Mouse (Mus musculus): ENCODE results near the gene Brip1. TPM values are rescaled to one million over a fixed set of nuclear protein-coding genes. Genes with fewer than 3 reads are reported as not detected.

Gene Brip1
- polyA plus RNA-seq, 1 experiment from 2014 or later: 0.60 TPM

DNA sequence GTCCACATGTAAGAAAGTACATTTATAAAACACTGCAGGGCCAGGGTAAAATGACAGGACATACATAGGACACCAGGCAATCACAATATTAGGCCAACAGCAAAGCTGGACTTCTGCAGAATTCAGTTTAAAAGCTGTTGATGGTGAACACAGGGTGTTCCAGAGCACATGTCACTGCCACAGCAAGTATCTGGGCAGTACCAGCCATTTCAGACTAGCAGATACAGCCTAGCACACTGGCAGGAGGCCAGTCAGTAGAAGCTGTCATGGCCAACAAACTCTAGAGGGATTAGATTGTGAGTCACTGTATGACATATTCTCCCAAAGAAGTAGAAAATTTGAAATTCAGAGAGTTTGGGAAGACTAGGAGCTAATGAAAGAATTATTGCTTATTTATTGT lies 94.4 kb downstream of the Brip1 start:
- no peaks in the 10 kb centered on the region for H3K9me3 ChIP-seq (replicated peaks)
- no peaks in the 10 kb centered on the region for H3K4me1 ChIP-seq
- ATAC-seq (ENCODE audit: low FRiP score): no peak
- no peaks in the 10 kb centered on the region for H3K36me3 ChIP-seq
- H3K4me2 ChIP-seq: no peak overlapping the region
- H3K27ac ChIP-seq (replicated peaks): no peak overlapping the region
- no peak overlapping the region for H3K9ac ChIP-seq (replicated peaks)
- no peak overlapping the region for H3K4me3 ChIP-seq (replicated peaks)
- no peaks in the 10 kb centered on the region for H3K27me3 ChIP-seq (replicated peaks)

DNA sequence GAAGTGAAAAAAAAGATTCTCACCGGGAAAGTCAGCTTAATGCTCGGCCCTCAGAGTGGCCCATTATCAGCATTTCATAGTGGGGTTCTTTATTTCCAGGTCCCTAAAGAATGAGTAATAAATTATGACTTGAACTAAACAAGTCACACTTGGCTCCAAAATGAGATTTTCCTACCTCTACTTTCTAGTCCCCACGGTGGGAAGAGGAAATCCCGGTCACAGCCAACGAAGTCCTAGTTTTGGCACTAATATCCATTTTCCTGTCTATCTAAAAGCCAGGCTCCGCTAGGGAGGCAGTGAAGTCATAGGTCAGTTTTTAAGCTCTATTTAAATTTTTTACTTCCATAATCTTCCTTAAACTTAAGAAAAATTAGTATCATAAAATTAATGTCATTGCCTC lies 99.8 kb downstream of the Brip1 start:
- H3K36me3 ChIP-seq: no peaks in the 10 kb centered on the region; the same call in 1 of the 2 replicates
- no peak overlapping the region for H3K27ac ChIP-seq (replicated peaks)
- H3K27me3 ChIP-seq (replicated peaks): no peaks in the 10 kb centered on the region
- no peaks in the 10 kb centered on the region for H3K4me1 ChIP-seq
- ATAC-seq (ENCODE audit: low FRiP score): no peak
- H3K4me3 ChIP-seq (replicated peaks): no peak overlapping the region
- H3K4me2 ChIP-seq: no peak overlapping the region
- WGBS: 74% methylated on average over 6 of the region's 6 CpGs
- H3K9me3 ChIP-seq (replicated peaks): no peaks in the 10 kb centered on the region
- H3K9ac ChIP-seq (replicated peaks): no peak overlapping the region

DNA sequence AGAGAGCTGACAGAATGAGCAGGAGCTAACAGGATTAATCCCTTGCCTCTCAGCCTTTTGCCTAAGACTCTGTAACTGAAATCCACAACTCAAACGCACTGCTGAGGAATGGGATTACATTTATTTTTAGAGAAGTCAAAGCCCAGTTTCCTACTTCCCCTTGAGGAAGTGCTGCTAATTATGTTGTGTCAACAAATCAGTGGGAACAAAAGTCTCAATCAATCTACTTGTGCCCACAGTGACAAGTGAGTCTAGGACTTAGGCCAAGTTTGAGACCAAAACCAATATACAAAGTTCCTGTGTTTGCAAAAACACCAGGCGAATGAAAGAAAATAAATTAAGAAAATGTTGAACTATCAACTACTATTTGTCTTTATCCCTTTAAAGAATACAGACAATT lies 101.7 kb downstream of the Brip1 start:
- 72% methylated on average over 2 of the region's 2 CpGs for WGBS
- H3K9ac ChIP-seq (replicated peaks): no peak overlapping the region

DNA sequence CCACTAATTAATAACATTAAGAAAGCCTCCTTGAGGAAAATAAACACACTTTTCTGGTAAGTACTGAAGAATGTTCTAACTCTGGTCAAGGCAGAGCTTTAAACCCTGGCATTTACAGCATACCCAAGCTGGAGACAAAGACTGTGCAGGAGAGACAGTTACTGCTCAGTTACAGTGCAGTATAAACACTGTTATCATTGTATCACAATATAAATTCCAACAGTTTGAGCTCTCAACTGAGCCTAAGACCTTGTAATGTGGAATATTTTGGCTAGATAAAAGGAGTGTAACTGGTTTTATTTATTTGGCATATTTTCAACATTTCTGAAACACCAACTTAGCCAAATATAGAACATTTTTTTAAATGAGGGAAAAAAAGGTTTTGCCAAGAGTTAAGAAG lies 112.2 kb downstream of the Brip1 start:
- Histone ChIP-seq H3K9me3 (replicated peaks) (no peaks in the 10 kb centered on the region), H3K4me1 (no peaks in the 10 kb centered on the region), H3K9ac (replicated peaks) (no peak overlapping the region), H3K4me3 (replicated peaks) (no peak overlapping the region), H3K36me3 (no peaks in the 10 kb centered on the region), H3K4me2 (no peak overlapping the region), H3K27ac (replicated peaks) (no peak overlapping the region), H3K27me3 (replicated peaks) (no peaks in the 10 kb centered on the region)
- ATAC-seq (ENCODE audit: low FRiP score): no peak

More for the DNA sequence above, 101.7 kb downstream of the Brip1 start:
- Histone ChIP-seq H3K4me1 (no peaks in the 10 kb centered on the region), H3K4me2 (no peak overlapping the region), H3K9me3 (replicated peaks) (no peaks in the 10 kb centered on the region), H3K27ac (replicated peaks) (no peak overlapping the region), H3K4me3 (replicated peaks) (no peak overlapping the region), H3K27me3 (replicated peaks) (no peaks in the 10 kb centered on the region), H3K36me3 (no peaks in the 10 kb centered on the region; the same call in 1 of the 2 replicates)
- no peak for ATAC-seq (ENCODE audit: low FRiP score)

DNA sequence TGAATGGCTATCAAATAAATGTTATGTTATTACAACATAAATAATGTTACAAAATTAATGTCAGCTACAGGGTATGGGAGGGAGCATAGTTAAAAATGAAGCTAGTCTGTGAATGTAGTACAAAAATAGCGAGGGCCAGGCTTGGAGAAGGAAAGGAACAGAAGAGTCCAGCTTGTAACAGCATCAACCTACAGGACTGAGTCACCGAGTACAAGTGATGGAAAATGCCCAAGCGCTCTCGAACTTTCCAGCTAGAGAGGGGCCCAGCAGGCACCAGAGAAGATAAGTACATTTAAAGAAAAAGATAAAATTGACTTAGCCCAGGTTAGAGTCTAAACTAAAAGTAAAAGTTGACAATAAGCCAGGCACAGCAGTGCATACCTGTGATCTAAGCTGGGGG lies 116.5 kb downstream of the Brip1 start:
- Histone ChIP-seq H3K27me3 (replicated peaks) (no peaks in the 10 kb centered on the region), H3K9me3 (replicated peaks) (no peaks in the 10 kb centered on the region), H3K4me3 (replicated peaks) (no peak overlapping the region), H3K9ac (replicated peaks) (no peak overlapping the region), H3K4me2 (no peak overlapping the region), H3K36me3 (no peaks in the 10 kb centered on the region), H3K4me1 (no peaks in the 10 kb centered on the region), H3K27ac (replicated peaks) (no peak overlapping the region)
- WGBS: 90% methylated on average over 4 of the region's 4 CpGs
- no peak for ATAC-seq (ENCODE audit: low FRiP score)

DNA sequence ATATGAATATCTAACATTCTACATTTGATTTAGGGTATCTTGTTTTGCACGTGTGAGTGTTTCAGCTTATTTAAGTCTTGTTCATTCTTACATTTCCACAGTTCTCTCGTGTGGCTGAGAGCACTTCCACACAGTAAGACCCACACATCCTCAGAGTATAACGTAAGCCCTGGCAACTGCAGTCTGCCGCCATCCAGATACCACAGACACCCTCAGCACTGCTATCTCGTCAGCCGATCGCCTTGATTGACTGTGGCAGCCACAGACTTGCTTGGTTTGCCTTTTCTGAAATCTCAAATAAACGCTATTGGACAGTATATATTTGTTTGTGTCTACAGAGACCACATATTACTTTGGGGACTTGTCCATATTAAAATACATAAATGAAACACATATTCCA lies 123.0 kb downstream of the Brip1 start:
- H3K9ac ChIP-seq (replicated peaks): no peak overlapping the region
- H3K9me3 ChIP-seq (replicated peaks): no peaks in the 10 kb centered on the region
- H3K27me3 ChIP-seq (replicated peaks): no peaks in the 10 kb centered on the region
- ATAC-seq (ENCODE audit: low FRiP score): no peak
- H3K4me1 ChIP-seq: no peaks in the 10 kb centered on the region
- H3K27ac ChIP-seq (replicated peaks): no peak overlapping the region
- no peaks in the 10 kb centered on the region for H3K36me3 ChIP-seq
- H3K4me3 ChIP-seq (replicated peaks): no peak overlapping the region
- WGBS: 86% methylated on average over 8 of the region's 8 CpGs
- no peak overlapping the region for H3K4me2 ChIP-seq

DNA sequence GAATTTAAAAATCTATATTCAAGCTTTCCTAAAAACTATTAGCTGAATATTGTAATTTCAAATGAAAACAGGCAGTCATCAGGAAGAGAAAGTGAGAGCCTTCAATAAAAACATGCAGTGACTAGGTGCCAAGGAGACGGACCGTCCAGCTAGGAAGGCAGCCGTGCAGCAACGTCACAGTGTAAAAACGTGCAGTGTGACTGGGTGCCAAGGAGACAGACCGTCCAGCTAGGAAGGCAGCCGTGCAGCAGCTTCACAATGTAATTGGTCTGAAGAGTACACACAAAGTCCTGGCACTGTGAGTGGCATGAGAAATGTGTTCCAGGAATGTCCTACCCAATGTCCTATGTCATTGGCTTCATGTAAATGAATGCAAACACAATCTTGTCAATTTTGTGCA lies 124.0 kb downstream of the Brip1 start:
- Histone ChIP-seq H3K4me3 (replicated peaks) (no peak overlapping the region), H3K36me3 (no peaks in the 10 kb centered on the region), H3K27me3 (replicated peaks) (no peaks in the 10 kb centered on the region), H3K27ac (replicated peaks) (no peak overlapping the region), H3K9ac (replicated peaks) (no peak overlapping the region), H3K4me1 (no peaks in the 10 kb centered on the region), H3K4me2 (no peak overlapping the region), H3K9me3 (replicated peaks) (no peaks in the 10 kb centered on the region)
- ATAC-seq (ENCODE audit: low FRiP score): no peak
- 72% methylated on average over 7 of the region's 7 CpGs for WGBS

DNA sequence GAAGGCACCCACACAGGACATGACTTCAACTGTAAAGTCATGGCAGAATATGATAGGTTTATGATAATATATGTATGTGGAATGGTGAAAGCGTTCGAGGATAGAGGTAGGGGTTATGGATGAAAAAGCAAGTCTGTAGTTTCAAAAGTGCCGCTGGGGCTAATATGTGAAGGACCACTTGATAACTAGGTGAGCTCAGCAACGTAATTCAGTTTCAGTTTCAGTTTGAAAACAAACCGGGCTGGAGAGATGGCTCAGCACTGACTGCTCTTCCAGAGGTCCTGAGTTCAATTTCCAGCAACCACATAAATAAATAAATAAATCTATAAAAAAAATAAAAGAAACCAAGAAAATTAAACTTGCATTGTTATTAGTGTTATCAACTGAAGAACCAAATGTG lies 124.6 kb downstream of the Brip1 start:
- no peaks in the 10 kb centered on the region for H3K27me3 ChIP-seq (replicated peaks)
- no peaks in the 10 kb centered on the region for H3K36me3 ChIP-seq
- no peak for ATAC-seq (ENCODE audit: low FRiP score)
- H3K9ac ChIP-seq (replicated peaks): no peak overlapping the region
- no peaks in the 10 kb centered on the region for H3K4me1 ChIP-seq
- no peak overlapping the region for H3K4me3 ChIP-seq (replicated peaks)
- WGBS: 96% methylated on average over 5 of the region's 5 CpGs
- H3K4me2 ChIP-seq: no peak overlapping the region
- no peak overlapping the region for H3K27ac ChIP-seq (replicated peaks)
- H3K9me3 ChIP-seq (replicated peaks): no peaks in the 10 kb centered on the region

DNA sequence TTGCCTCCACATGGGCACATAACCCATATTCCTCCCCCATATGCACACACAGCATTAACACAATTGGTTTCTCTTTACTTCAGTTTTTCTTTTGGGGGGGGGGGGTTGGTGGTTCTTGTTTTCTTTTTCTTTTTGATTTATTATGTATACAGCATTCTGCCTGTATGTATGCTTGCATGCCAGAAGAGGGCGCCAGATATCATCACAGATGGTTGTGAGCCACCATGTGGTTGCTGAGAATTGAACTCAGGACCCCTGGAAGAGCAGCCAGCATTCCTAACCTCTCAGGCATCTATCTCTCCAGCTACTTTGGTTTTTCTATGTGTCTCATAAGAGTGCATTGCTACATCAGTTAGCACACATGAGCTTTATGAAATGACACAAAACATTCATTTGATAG lies 125.6 kb downstream of the Brip1 start:
- H3K4me1 ChIP-seq: no peaks in the 10 kb centered on the region
- no peak for ATAC-seq (ENCODE audit: low FRiP score)

DNA sequence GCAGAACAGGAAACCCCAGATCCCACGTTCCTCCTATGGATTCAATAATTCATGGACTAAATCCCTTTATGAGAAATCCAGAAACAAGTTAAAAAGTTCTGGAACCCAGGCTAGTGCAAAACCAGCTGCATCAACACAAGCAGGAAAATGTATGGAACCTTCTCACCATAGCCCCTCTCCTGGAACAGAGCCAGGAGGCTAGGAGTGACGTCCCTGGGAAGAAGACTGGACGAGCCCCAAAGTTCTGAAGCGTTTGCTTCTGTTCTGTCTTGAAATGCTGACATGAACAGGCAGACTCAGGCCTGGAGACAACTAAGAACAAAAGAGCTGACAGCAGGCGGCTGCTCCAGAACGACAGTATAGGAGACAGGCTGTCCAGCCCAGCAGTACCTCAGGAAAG lies 132.3 kb downstream of the Brip1 start:
- Histone ChIP-seq H3K27ac (replicated peaks) (no peak overlapping the region), H3K36me3 (no peaks in the 10 kb centered on the region), H3K27me3 (replicated peaks) (no peaks in the 10 kb centered on the region), H3K9me3 (replicated peaks) (no peaks in the 10 kb centered on the region), H3K4me2 (no peak overlapping the region), H3K4me3 (replicated peaks) (no peak overlapping the region), H3K4me1 (no peaks in the 10 kb centered on the region), H3K9ac (replicated peaks) (no peak overlapping the region)
- 57% methylated on average over 6 of the region's 6 CpGs for WGBS
- no peak for ATAC-seq (ENCODE audit: low FRiP score)

More for the DNA sequence above, 125.6 kb downstream of the Brip1 start:
- no peak overlapping the region for H3K4me2 ChIP-seq
- H3K4me3 ChIP-seq (replicated peaks): no peak overlapping the region
- H3K27ac ChIP-seq (replicated peaks): no peak overlapping the region
- H3K36me3 ChIP-seq: no peaks in the 10 kb centered on the region
- WGBS: 78% methylated on average over 1 of the region's 1 CpGs
- H3K27me3 ChIP-seq (replicated peaks): no peaks in the 10 kb centered on the region
- no peak overlapping the region for H3K9ac ChIP-seq (replicated peaks)
- no peaks in the 10 kb centered on the region for H3K9me3 ChIP-seq (replicated peaks)

DNA sequence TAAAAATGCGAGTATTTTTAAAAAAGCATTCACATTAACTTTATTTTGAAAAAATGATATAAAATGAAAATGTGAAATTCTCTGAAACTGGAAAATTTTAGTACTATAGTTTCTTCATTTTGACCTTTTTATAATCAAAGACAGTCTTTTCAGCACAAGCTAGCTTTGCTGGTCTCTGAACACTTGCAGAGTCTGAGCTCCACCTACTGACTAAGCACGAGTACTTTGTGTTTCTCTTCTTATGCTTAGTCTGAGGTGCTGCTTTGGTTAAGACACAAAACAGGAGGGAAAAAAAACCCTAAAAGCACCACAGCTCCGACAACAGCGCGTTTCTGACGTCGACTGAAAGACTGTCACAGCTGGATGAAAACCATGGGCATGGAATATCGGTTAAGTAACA lies 133.8 kb downstream of the Brip1 start:
- Histone ChIP-seq H3K4me2 (no peak overlapping the region), H3K4me3 (replicated peaks) (no peak overlapping the region)

DNA sequence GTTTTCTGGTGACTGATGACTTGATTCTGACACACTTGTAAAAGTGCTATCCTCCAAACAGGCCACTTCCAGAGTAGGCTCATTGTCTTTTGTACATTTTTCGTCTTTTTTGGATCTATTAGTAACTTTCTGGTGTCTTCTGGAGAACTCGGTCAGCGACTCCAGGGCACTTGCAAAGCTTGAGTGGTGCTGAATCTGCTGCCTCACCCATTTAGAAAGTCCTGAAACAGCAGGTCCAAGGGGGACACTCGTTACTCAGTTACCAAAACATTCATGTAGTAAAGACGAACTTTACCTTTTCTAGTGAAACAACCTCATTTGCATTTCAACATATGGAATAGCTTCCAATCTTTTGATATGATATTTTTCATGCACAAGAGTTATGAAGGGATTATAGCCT lies 136.1 kb downstream of the Brip1 start:
- Histone ChIP-seq H3K27ac (replicated peaks) (no peak overlapping the region), H3K4me2 (no peak overlapping the region), H3K4me1 (no peaks in the 10 kb centered on the region), H3K9me3 (replicated peaks) (no peaks in the 10 kb centered on the region), H3K27me3 (replicated peaks) (no peaks in the 10 kb centered on the region), H3K36me3 (no peaks in the 10 kb centered on the region), H3K4me3 (replicated peaks) (no peak overlapping the region), H3K9ac (replicated peaks) (no peak overlapping the region)
- 91% methylated on average over 5 of the region's 5 CpGs for WGBS
- ATAC-seq (ENCODE audit: low FRiP score): no peak

More for the DNA sequence above, 133.8 kb downstream of the Brip1 start:
- H3K27me3 ChIP-seq (replicated peaks): no peaks in the 10 kb centered on the region
- no peak for ATAC-seq (ENCODE audit: low FRiP score)
- no peak overlapping the region for H3K27ac ChIP-seq (replicated peaks)
- no peaks in the 10 kb centered on the region for H3K4me1 ChIP-seq
- no peaks in the 10 kb centered on the region for H3K36me3 ChIP-seq
- no peak overlapping the region for H3K9ac ChIP-seq (replicated peaks)
- WGBS: 73% methylated on average over 8 of the region's 8 CpGs
- H3K9me3 ChIP-seq (replicated peaks): no peaks in the 10 kb centered on the region

DNA sequence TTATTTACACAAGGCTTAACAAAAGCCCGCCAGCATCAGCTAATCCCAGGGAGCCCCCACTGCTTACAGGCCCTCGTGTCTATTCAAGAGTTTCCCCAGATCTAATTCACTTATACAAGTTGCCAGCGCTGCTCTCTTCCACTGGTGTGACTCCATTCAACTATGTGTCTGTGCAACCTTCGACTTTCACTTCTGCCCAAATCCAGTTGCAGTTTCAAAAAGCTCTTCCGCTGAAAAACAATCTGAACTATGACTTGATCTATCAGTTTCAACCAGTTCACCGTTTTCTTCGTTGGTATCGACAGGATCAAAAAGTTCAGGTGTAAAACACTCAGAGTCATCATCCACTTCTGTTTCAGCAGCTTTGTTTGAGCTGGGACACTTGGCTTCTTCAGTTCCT lies 139.8 kb downstream of the Brip1 start:
- no peak overlapping the region for H3K9ac ChIP-seq (replicated peaks)
- H3K27me3 ChIP-seq (replicated peaks): no peaks in the 10 kb centered on the region

More for the DNA sequence above, 139.8 kb downstream of the Brip1 start:
- no peak for ATAC-seq (ENCODE audit: low FRiP score)
- Histone ChIP-seq H3K36me3 (no peaks in the 10 kb centered on the region), H3K4me2 (no peak overlapping the region), H3K4me1 (no peaks in the 10 kb centered on the region), H3K9me3 (replicated peaks) (no peaks in the 10 kb centered on the region), H3K27ac (replicated peaks) (no peak overlapping the region), H3K4me3 (replicated peaks) (no peak overlapping the region)
- WGBS: 84% methylated on average over 8 of the region's 8 CpGs
